Mouse (Mus musculus): ENCODE results near the gene 4932438A13Rik.

GRCm38 (mm10) chr3:36863427-36863826 is 523 bp downstream of the 4932438A13Rik start:
- TF ChIP-seq EP300 (IDR thresholded peaks at IDR 0.05) = no peak
- TF ChIP-seq CTCF (IDR thresholded peaks at IDR 0.05) = no peak

All from lung, postnatal 0 days (tissue).